In the genomic region with DNA sequence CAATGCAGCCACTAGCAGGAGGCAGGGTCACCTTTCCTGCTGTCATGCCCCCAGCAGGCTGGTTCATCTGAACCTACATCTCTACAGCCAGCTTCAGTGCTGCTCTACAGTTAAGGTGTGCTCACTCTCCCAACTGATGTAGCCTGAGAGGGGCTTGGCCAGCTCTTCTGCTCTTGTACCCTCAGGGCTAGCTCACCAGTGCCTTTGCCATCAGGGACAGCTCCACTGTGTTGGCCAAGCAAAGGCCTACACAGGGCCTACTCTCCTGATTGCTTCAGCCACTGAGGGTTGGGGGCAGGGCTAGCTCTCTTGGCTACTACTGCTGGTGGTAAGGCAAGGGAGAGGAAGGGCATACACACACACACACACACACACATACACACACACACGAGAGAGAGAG, we compare ENCODE assay signal across 25 mouse cellular contexts. TPM values are rescaled to one million over a fixed set of nuclear protein-coding genes. Genes with fewer than 3 reads are reported as not detected.
"Had no signal": no experiment of that assay in that cellular context is flagged by ENCODE, and none has a peak within 500 bp of the region (broad histone marks: within the 10 kb centered on the region; RNA-seq: fewer than 3 reads in every experiment).

No protein-coding gene starts in this region.

- H3K4me2 ChIP-seq: embryonic facial prominence, embryonic 12.5 days; embryonic facial prominence, embryonic 13.5 days; embryonic facial prominence, embryonic 15.5 days; forebrain, embryonic 13.5 days; forebrain, embryonic 15.5 days had no signal

- H3K9ac ChIP-seq: embryonic facial prominence, embryonic 12.5 days; embryonic facial prominence, embryonic 13.5 days; embryonic facial prominence, embryonic 15.5 days; forebrain, embryonic 13.5 days; forebrain, embryonic 15.5 days; forebrain, postnatal 0 days had no signal

- H3K4me3 ChIP-seq: embryonic facial prominence, embryonic 10.5 days; embryonic facial prominence, embryonic 12.5 days; embryonic facial prominence, embryonic 13.5 days; embryonic facial prominence, embryonic 15.5 days; erythroblast, embryonic 14.5 days; forebrain, embryonic 13.5 days; forebrain, embryonic 15.5 days; gastrocnemius, adult 2 months; heart, adult 2 months had no signal

- H3K27ac ChIP-seq: embryonic facial prominence, embryonic 10.5 days; embryonic facial prominence, embryonic 12.5 days; embryonic facial prominence, embryonic 13.5 days; embryonic facial prominence, embryonic 15.5 days; forebrain, embryonic 13.5 days; forebrain, embryonic 15.5 days; heart, adult 2 months had no signal

- ATAC-seq: forebrain, embryonic 13.5 days; forebrain, embryonic 14.5 days; forebrain, embryonic 15.5 days; forebrain, embryonic 16.5 days; forebrain, postnatal 0 days had no signal

- H3K36me3 ChIP-seq: embryonic facial prominence, embryonic 10.5 days; embryonic facial prominence, embryonic 12.5 days; embryonic facial prominence, embryonic 13.5 days; embryonic facial prominence, embryonic 15.5 days; forebrain, embryonic 15.5 days had no signal

- DNase-seq: cerebellum, adult 2 months; cerebellum, adult 8-10 months; cerebellum, adult 9-11 months; cerebellum, postnatal 14 days; embryo, embryonic 11 days; forebrain, postnatal 0 days; gastrocnemius, adult 2 months; gastrocnemius, postnatal 10 days; gastrocnemius, postnatal 14 days; gastrocnemius, postnatal 25 days; gastrocnemius, postnatal 36 days; heart, adult 18-20 months; heart, adult 2 months had no signal

- H3K27me3 ChIP-seq: embryonic facial prominence, embryonic 12.5 days; embryonic facial prominence, embryonic 13.5 days; embryonic facial prominence, embryonic 15.5 days; forebrain, embryonic 13.5 days; forebrain, embryonic 15.5 days had no signal

- H3K9me3 ChIP-seq: embryonic facial prominence, embryonic 10.5 days; embryonic facial prominence, embryonic 12.5 days; embryonic facial prominence, embryonic 13.5 days; embryonic facial prominence, embryonic 15.5 days; forebrain, embryonic 13.5 days; forebrain, embryonic 15.5 days had no signal

RNA-seq across cellular contexts. Expression of a gene that starts 8.0 kb away (rescaled TPM):
- total RNA-seq: common myeloid progenitor, adult 5-6 weeks; gastrocnemius, adult 2 months; gastrocnemius, adult 8-10 months; granulocyte monocyte progenitor cell, adult 5-6 weeks; heart, adult 18-20 months; heart, adult 2 months had no signal
- polyA plus RNA-seq: erythroblast, embryonic 14.5 days; heart, adult 2 months had no signal
